Mouse (Mus musculus): ENCODE measurements around the gene Slc25a31. TPM values are rescaled to one million over a fixed set of nuclear protein-coding genes. Genes with fewer than 3 reads are reported as not detected.

Gene Slc25a31
- polyA plus RNA-seq, 1 experiment from 2014 or later = 0.31 TPM

DNA sequence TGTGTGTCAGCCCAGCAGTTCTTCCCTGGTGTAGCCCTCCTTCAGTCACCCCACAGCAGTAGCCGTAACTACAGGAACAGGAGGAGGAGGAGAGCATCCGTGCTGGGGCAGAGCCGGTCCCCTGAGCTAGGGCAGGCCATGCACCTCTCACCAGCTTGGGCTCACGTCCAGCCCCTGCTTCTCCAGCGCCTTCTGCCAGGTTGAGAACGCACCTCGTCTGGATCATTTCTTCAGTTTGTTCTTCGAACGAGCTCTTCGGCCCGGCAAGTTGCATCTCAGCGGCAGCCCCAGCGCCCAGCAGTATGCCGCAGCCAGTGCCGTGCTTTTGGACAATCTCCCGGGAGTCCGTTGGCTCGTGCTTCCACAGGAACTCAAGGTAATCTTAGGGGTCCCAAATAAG is 25.5 kb upstream of the Slc25a31 start:
- Histone ChIP-seq H3K4me3 (ENCODE audit: low read length) (no peak overlapping the region), H3K9me3 (ENCODE audit: low read length) (no peaks in the 10 kb centered on the region), H3K27ac (ENCODE audit: low read length) (no peak overlapping the region), H3K9ac (replicated peaks; ENCODE audit: low read length) (no peak overlapping the region), H3K4me1 (ENCODE audit: insufficient read depth, low read length) (peaks cover 4% of the 10 kb centered on the region; the same call in 1 of the 2 replicates), H3K4me2 (replicated peaks; ENCODE audit: low read depth, low read length) (no peak overlapping the region), H3K36me3 (ENCODE audit: insufficient read depth, low read length) (0 out of 2 replicates have a peak, but pooled peaks cover 3% of the 10 kb centered on the region), H3K27me3 (ENCODE audit: insufficient read depth, low read length) (no peaks in the 10 kb centered on the region)
- WGBS = 91% methylated on average over 18 of the region's 18 CpGs
- ATAC-seq (ENCODE audit: low FRiP score, low TSS enrichment) = no peak

DNA sequence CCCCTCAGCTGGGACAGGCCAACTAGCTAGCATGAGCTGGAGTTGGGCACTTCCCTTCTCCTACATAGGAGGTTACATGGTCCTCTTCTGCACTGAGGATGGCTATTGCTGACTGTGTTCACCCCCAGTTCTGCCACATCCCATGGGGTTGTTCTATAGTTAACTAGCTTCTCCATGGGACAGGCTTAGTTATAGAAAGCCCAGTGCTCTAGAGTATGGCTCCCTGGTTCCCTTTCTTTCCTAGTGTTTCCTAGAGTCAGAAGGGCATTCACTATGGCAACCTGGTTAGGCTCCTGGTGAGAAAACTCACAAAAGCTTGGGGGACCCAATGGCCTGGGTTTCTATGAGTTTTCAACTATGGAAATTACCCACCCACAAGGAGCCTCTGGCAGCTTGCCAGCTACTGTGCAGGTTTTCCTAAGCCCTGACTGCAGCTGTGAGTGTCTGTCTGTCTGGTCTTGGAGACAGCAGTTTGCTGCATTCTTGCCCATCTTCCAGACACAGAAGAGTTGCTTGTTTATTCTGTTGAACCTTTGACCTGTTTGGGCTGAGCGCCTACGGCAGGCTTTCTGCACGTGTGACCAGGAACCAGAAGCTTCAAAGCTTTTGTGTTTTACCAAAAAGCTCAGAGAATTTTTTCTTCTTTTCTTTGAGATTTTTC is 22.7 kb upstream of the Slc25a31 start:
- no peak overlapping the region for H3K4me2 ChIP-seq (replicated peaks; ENCODE audit: low read depth, low read length)
- H3K4me3 ChIP-seq (ENCODE audit: low read length) = no peak overlapping the region
- no peak overlapping the region for H3K27ac ChIP-seq (ENCODE audit: low read length)
- WGBS = 14% methylated on average over 3 of the region's 3 CpGs
- H3K27me3 ChIP-seq (ENCODE audit: insufficient read depth, low read length) = no peaks in the 10 kb centered on the region
- H3K9me3 ChIP-seq (ENCODE audit: low read length) = no peaks in the 10 kb centered on the region
- H3K9ac ChIP-seq (replicated peaks; ENCODE audit: low read length) = no peak overlapping the region
- peaks cover 4% of the 10 kb centered on the region; the same call in 1 of the 2 replicates for H3K4me1 ChIP-seq (ENCODE audit: insufficient read depth, low read length)
- peak; percentile 21; the same call in 1 of the 2 replicates for ATAC-seq (ENCODE audit: low FRiP score, low TSS enrichment)
- H3K36me3 ChIP-seq (ENCODE audit: insufficient read depth, low read length) = 0 out of 2 replicates have a peak, but pooled peaks cover 3% of the 10 kb centered on the region

DNA sequence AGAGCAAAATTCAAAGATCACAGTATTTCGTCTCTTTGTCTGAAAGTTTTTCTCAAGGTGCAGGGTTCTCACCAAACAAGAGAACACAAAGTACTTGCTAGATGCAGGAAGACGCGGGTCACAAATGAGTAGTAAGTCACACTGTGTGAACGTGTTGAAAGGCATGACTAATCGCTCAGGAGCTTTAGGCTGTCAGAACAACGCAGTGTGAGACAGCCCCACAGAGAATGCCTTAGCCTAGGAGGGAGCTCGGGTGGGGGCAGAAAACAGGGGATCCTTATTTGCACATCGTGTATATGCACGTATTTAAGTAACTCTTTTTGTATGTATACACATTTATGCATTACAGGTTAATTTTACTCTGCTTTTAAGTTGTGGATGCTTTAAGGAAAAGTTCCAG is 21.8 kb upstream of the Slc25a31 start:
- Histone ChIP-seq H3K27ac (ENCODE audit: low read length) (no peak overlapping the region), H3K4me1 (ENCODE audit: insufficient read depth, low read length) (peaks cover 4% of the 10 kb centered on the region; the same call in 1 of the 2 replicates), H3K4me2 (replicated peaks; ENCODE audit: low read depth, low read length) (no peak overlapping the region), H3K4me3 (ENCODE audit: low read length) (no peak overlapping the region), H3K9ac (replicated peaks; ENCODE audit: low read length) (no peak overlapping the region), H3K9me3 (ENCODE audit: low read length) (no peaks in the 10 kb centered on the region), H3K36me3 (ENCODE audit: insufficient read depth, low read length) (0 out of 2 replicates have a peak, but pooled peaks cover 5% of the 10 kb centered on the region), H3K27me3 (ENCODE audit: insufficient read depth, low read length) (no peaks in the 10 kb centered on the region)
- no peak for ATAC-seq (ENCODE audit: low FRiP score, low TSS enrichment)
- 54% methylated on average over 9 of the region's 9 CpGs for WGBS

DNA sequence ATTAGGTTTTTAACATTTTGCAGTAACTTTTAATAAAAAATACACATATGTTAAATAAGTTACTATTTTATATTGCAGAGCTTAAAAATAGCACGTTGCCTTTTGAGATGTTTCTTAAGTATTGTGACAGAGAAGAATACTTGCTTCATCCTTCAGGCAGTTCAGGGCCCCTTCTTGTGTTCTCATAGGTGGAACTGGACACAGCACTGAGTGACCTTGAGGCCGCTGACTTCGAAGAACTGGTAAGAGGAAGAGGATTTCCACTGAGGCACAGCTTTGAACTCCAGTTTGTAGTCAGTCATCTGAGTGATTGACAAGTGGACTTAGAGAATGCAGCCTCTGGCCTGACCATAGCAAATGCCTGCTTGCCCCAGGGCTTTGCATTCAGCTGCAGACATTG is 21.1 kb upstream of the Slc25a31 start:
- Histone ChIP-seq H3K9ac (replicated peaks; ENCODE audit: low read length) (no peak overlapping the region), H3K4me2 (replicated peaks; ENCODE audit: low read depth, low read length) (no peak overlapping the region), H3K4me3 (ENCODE audit: low read length) (no peak overlapping the region), H3K4me1 (ENCODE audit: insufficient read depth, low read length) (peaks cover 4% of the 10 kb centered on the region; the same call in 1 of the 2 replicates), H3K27me3 (ENCODE audit: insufficient read depth, low read length) (no peaks in the 10 kb centered on the region), H3K9me3 (ENCODE audit: low read length) (no peaks in the 10 kb centered on the region), H3K36me3 (ENCODE audit: insufficient read depth, low read length) (0 out of 2 replicates have a peak, but pooled peaks cover 5% of the 10 kb centered on the region), H3K27ac (ENCODE audit: low read length) (no peak overlapping the region)
- 86% methylated on average over 3 of the region's 3 CpGs for WGBS
- ATAC-seq (ENCODE audit: low FRiP score, low TSS enrichment) = no peak

DNA sequence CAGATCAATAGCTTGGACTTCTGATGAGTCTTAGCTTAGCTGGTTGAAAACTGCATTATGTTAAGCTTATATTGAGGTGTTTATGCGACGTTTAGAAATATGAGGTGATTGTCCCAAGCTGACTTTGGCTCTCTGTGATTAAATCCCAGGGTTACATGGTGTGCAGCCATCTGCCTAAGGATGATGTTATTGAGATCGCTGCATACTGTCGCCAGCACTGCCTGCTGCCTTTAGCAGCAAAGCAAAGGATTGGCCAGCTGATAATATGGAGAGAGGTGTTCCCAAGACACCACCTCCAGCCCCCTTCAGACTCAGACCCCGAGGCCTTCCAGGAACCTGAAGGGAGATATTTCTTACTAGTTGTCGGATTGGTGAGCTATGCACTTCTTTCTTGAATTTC is 17.1 kb upstream of the Slc25a31 start:
- Histone ChIP-seq H3K9me3 (ENCODE audit: low read length) (no peaks in the 10 kb centered on the region), H3K4me3 (ENCODE audit: low read length) (no peak overlapping the region), H3K9ac (replicated peaks; ENCODE audit: low read length) (no peak overlapping the region), H3K4me2 (replicated peaks; ENCODE audit: low read depth, low read length) (no peak overlapping the region), H3K36me3 (ENCODE audit: insufficient read depth, low read length) (0 out of 2 replicates have a peak, but pooled peaks cover 2% of the 10 kb centered on the region), H3K4me1 (ENCODE audit: insufficient read depth, low read length) (no peaks in the 10 kb centered on the region), H3K27ac (ENCODE audit: low read length) (no peak overlapping the region), H3K27me3 (ENCODE audit: insufficient read depth, low read length) (no peaks in the 10 kb centered on the region)
- WGBS = 86% methylated on average over 6 of the region's 6 CpGs
- no peak for ATAC-seq (ENCODE audit: low FRiP score, low TSS enrichment)

DNA sequence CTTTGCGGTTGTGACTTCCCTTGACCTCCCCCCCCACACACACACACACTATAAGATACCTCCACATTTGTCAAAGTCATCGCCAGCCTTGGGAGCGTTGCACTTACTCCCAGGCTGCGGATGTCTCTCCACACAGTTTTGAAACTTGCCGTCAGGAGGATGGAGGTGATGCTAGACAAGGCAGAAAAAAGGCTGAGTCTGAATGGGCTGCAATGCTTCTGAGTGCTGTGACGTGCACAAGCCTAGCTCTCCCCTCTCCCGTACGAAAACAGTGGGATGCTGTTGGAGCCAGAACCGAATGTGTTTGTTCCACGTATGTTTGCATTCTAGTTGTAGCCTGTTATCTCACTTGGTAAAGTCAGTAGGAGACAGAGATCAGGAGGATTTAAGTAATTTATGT is 15.2 kb upstream of the Slc25a31 start:
- H3K9ac ChIP-seq (replicated peaks; ENCODE audit: low read length) = no peak overlapping the region
- 85% methylated on average over 10 of the region's 10 CpGs for WGBS
- no peaks in the 10 kb centered on the region for H3K4me1 ChIP-seq (ENCODE audit: insufficient read depth, low read length)
- H3K27ac ChIP-seq (ENCODE audit: low read length) = no peak overlapping the region
- H3K4me3 ChIP-seq (ENCODE audit: low read length) = no peak overlapping the region
- no peaks in the 10 kb centered on the region for H3K27me3 ChIP-seq (ENCODE audit: insufficient read depth, low read length)
- H3K9me3 ChIP-seq (ENCODE audit: low read length) = no peaks in the 10 kb centered on the region
- no peak overlapping the region for H3K4me2 ChIP-seq (replicated peaks; ENCODE audit: low read depth, low read length)
- no peak for ATAC-seq (ENCODE audit: low FRiP score, low TSS enrichment)
- 0 out of 2 replicates have a peak, but pooled peaks cover 2% of the 10 kb centered on the region for H3K36me3 ChIP-seq (ENCODE audit: insufficient read depth, low read length)

DNA sequence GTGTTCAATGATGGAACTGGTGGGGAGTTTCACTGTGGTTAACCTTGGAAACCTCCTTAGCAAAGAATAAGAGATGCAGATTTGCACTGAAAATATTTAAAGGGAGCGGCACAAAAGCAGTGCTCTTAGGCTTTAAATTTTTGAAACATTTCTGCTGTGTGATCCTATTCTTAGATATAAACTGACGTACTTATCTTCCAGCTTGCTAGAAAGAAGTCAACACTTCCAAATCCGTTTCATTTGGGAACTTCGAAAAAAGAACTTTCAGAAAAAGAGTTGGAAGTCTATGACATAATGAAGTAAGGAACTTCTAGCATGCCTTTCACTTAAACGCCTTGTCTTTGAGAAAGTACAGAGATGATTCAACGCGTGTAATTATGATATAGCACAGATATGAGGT is 14.7 kb upstream of the Slc25a31 start:
- no peaks in the 10 kb centered on the region for H3K4me1 ChIP-seq (ENCODE audit: insufficient read depth, low read length)
- 87% methylated on average over 7 of the region's 7 CpGs for WGBS

DNA sequence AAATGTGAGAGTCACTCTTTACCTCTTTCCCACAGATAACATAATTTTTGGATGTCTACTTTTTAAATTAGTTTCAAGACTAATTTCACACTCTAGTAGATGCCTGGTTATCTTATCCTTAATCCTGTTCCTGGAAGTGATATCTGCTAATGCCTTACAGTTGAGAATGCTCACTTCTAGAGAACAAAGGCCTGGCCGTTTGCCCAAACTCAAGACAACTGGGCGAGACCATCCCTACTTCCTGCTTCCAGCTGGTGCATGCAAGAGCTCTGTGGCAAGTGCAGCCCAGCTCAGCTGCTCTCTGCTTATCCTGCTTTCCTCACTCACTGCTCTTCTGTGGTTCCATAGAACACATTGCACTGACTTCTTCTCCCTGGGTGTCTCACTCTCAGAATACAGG is 14.2 kb upstream of the Slc25a31 start:
- no peaks in the 10 kb centered on the region for H3K27me3 ChIP-seq (ENCODE audit: insufficient read depth, low read length)
- no peak overlapping the region for H3K27ac ChIP-seq (ENCODE audit: low read length)
- no peak for ATAC-seq (ENCODE audit: low FRiP score, low TSS enrichment)
- 52% methylated on average over 2 of the region's 2 CpGs for WGBS
- H3K4me2 ChIP-seq (replicated peaks; ENCODE audit: low read depth, low read length) = no peak overlapping the region
- 0 out of 2 replicates have a peak, but pooled peaks cover 2% of the 10 kb centered on the region for H3K36me3 ChIP-seq (ENCODE audit: insufficient read depth, low read length)
- H3K4me3 ChIP-seq (ENCODE audit: low read length) = no peak overlapping the region
- H3K4me1 ChIP-seq (ENCODE audit: insufficient read depth, low read length) = no peaks in the 10 kb centered on the region
- H3K9ac ChIP-seq (replicated peaks; ENCODE audit: low read length) = no peak overlapping the region
- H3K9me3 ChIP-seq (ENCODE audit: low read length) = no peaks in the 10 kb centered on the region

More for the DNA sequence above, 14.7 kb upstream of the Slc25a31 start:
- 0 out of 2 replicates have a peak, but pooled peaks cover 2% of the 10 kb centered on the region for H3K36me3 ChIP-seq (ENCODE audit: insufficient read depth, low read length)
- no peak for ATAC-seq (ENCODE audit: low FRiP score, low TSS enrichment)
- no peaks in the 10 kb centered on the region for H3K27me3 ChIP-seq (ENCODE audit: insufficient read depth, low read length)
- no peak overlapping the region for H3K27ac ChIP-seq (ENCODE audit: low read length)
- no peak overlapping the region for H3K4me2 ChIP-seq (replicated peaks; ENCODE audit: low read depth, low read length)
- H3K4me3 ChIP-seq (ENCODE audit: low read length) = no peak overlapping the region
- no peak overlapping the region for H3K9ac ChIP-seq (replicated peaks; ENCODE audit: low read length)
- no peaks in the 10 kb centered on the region for H3K9me3 ChIP-seq (ENCODE audit: low read length)

DNA sequence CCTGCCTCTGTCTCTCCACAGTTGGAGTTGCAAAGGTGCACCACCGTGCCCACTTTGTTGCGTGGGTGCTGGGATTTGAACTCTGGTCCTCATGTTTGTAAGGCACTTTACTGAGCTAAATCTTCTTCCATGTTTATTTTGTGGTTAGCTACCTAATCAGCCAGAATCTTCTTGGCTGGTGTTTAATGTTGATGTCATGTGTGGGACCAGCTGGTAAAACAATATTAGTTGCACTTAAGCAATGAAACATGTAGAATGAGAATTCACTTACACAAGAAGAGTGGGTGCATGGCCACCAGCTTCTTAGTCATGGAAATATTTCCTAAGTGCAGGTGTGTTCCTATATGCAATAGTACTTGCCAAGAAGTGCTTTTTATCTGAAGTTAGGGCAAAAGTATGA is 13.5 kb upstream of the Slc25a31 start:
- 0 out of 2 replicates have a peak, but pooled peaks cover 2% of the 10 kb centered on the region for H3K36me3 ChIP-seq (ENCODE audit: insufficient read depth, low read length)
- no peak overlapping the region for H3K4me3 ChIP-seq (ENCODE audit: low read length)
- no peak overlapping the region for H3K4me2 ChIP-seq (replicated peaks; ENCODE audit: low read depth, low read length)
- no peak overlapping the region for H3K27ac ChIP-seq (ENCODE audit: low read length)
- H3K9ac ChIP-seq (replicated peaks; ENCODE audit: low read length) = no peak overlapping the region
- no peaks in the 10 kb centered on the region for H3K4me1 ChIP-seq (ENCODE audit: insufficient read depth, low read length)
- ATAC-seq (ENCODE audit: low FRiP score, low TSS enrichment) = no peak
- no peaks in the 10 kb centered on the region for H3K27me3 ChIP-seq (ENCODE audit: insufficient read depth, low read length)
- 100% methylated on average over 2 of the region's 2 CpGs for WGBS
- no peaks in the 10 kb centered on the region for H3K9me3 ChIP-seq (ENCODE audit: low read length)

DNA sequence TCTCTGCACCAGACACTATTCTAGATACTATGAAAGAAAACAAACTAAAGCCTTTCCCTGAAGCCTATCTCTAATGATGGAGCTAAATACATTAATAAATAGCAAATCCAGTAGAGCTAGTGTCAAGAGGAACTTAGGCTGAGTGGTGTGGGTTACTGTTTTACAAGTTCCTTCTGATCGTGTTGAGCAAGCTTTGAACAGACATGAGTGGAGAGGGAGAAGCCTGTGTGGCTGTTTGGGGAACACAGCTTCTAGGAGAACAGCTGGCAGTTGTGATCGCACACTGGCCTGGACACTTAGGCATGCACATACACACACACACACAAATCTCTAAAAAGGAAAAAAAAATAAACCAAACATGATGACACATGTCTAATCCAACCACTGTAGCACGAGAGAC is 9.8 kb upstream of the Slc25a31 start:
- Histone ChIP-seq H3K27me3 (ENCODE audit: insufficient read depth, low read length) (no peaks in the 10 kb centered on the region), H3K9ac (replicated peaks; ENCODE audit: low read length) (no peak overlapping the region), H3K4me2 (replicated peaks; ENCODE audit: low read depth, low read length) (no peak overlapping the region), H3K27ac (ENCODE audit: low read length) (no peak overlapping the region), H3K4me1 (ENCODE audit: insufficient read depth, low read length) (no peaks in the 10 kb centered on the region), H3K9me3 (ENCODE audit: low read length) (no peaks in the 10 kb centered on the region), H3K36me3 (ENCODE audit: insufficient read depth, low read length) (no peaks in the 10 kb centered on the region), H3K4me3 (ENCODE audit: low read length) (no peak overlapping the region)
- ATAC-seq (ENCODE audit: low FRiP score, low TSS enrichment) = no peak
- 86% methylated on average over 3 of the region's 3 CpGs for WGBS
